Mouse (Mus musculus): ENCODE measurements around the gene Hip1. TPM values are rescaled to one million over a fixed set of nuclear protein-coding genes. Genes with fewer than 3 reads are reported as not detected.
"Not testable (repeated sequence)": the region's sequence is repeated elsewhere in the genome, so short reads cannot be mapped to it uniquely, and the experiment has no call there.

The Hip1 gene
- total RNA-seq, 2 experiments from 2014 or later, result 44.4 TPM

GRCm38 (mm10) chr5:135371195-135371594 lies 173.7 kb downstream of the Hip1 start:
- DNase-seq (ENCODE audit: low spot score in 2 of 2), result no peak

- peak; percentile 88 to 92 for DNase-seq (ENCODE audit: low spot score in 2 of 2)
Observed at GRCm38 (mm10) chr5:135369787-135370654, 174.9 kb downstream of the Hip1 start, which contains the start of gene Nsun5. TSS of gene Nsun5 (plus strand) at chr5:135369953.

GRCm38 (mm10) chr5:135369196-135369595 lies 175.7 kb downstream of the Hip1 start:
- not testable (repeated sequence) for DNase-seq (ENCODE audit: low spot score in 2 of 2)

GRCm38 (mm10) chr5:135368312-135368711 lies 176.6 kb downstream of the Hip1 start:
- DNase-seq (ENCODE audit: low spot score in 2 of 2), result no peak

GRCm38 (mm10) chr5:135367841-135368240 lies 177.1 kb downstream of the Hip1 start:
- DNase-seq (ENCODE audit: low spot score in 2 of 2), result no peak

DNA sequence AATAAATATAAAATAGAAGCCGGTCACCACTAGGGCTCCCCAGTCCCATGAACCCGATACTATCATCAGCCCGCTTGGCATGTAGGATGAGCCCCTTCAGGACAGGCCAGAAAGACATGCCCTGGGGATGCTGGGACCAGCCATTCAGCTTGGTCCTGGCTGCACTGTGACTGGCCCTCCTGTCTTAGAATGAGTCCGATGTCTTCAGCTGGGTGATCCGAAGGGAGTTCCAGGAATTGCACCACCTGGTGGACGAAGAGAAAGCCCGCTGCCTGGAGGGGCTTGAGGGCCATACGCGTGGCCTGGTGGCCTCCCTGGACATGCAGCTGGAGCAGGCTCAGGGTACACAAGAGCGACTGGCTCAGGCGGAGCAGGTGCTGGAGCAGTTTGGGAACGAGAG lies 181.4 kb downstream of the Hip1 start:
- no peak for DNase-seq (ENCODE audit: low spot score in 2 of 2)

- DNase-seq (ENCODE audit: low spot score in 2 of 2), result no peak
Observed at GRCm38 (mm10) chr5:135362572-135362971, 182.3 kb downstream of the Hip1 start.

- DNase-seq (ENCODE audit: low spot score in 2 of 2), result no peak
Observed at GRCm38 (mm10) chr5:135359772-135360171, 185.1 kb downstream of the Hip1 start.

DNA sequence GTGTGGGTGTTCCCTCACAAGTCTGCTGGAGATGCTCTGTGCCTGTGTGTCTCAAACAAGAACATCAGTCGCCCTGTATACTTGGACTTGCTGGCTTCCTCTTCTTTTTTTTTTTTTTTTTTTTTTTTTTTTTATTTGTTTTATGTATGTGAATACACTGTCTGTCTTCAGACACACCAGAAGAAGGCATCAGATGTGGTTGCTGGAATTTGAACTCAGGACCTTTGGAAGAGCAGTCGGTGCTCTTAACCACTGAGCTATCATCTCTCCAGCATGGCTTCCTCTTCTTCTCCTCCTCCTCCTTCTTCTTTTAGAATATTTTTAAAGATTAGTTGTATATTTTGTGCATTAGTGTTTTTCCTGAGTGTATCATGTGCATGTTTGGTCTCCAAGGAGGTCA lies 187.4 kb downstream of the Hip1 start:
- DNase-seq (ENCODE audit: low spot score in 2 of 2), result peak; percentile 45 to 60

Small RNA genes within 50 kb of the gene (microRNA-seq; reads per million reads assigned to microRNA genes)
- 1.6 reads per million for gene Mir7033

Other genes with a start within 250 kb of the Hip1 start
- gene Fkbp6, start 195.1 kb downstream of the Hip1 start, total RNA-seq (2021), result under 1 TPM; 0.23 to 0.48 TPM
- gene Trim50, start 191.8 kb downstream of the Hip1 start, total RNA-seq (2021), result under 1 TPM in 1 of 2 experiments, not detected in 1; 0.20 TPM
- gene Nsun5, start 175.2 kb downstream of the Hip1 start, total RNA-seq (2021), result 10 to 100 TPM; 23.9 to 24.9 TPM
- gene Pom121, start 150.6 kb downstream of the Hip1 start, total RNA-seq (2021), result 10 to 100 TPM; 35.9 to 40.7 TPM
- not detected for gene Ccl26, start 18.4 kb upstream of the Hip1 start, total RNA-seq (2021)
- 1 to 10 TPM; 2.4 to 3.0 TPM for gene Ccl24, start 27.9 kb upstream of the Hip1 start, total RNA-seq (2021)
- gene Rhbdd2, start 87.5 kb upstream of the Hip1 start, total RNA-seq (2021), result 10 to 100 TPM; 54.4 to 55.1 TPM
- gene Por, start 124.9 kb upstream of the Hip1 start, total RNA-seq (2021), result 100 to 1,000 TPM; 168 to 190 TPM
- 10 to 100 TPM; 46.8 to 53.9 TPM for gene Tmem120a, start 199.3 kb upstream of the Hip1 start, total RNA-seq (2021)
- gene Styxl1, start 233.3 kb upstream of the Hip1 start, total RNA-seq (2021), result 1 to 10 TPM; 1.6 to 1.7 TPM
- 100 to 1,000 TPM; 433 to 459 TPM for gene Mdh2, start 233.4 kb upstream of the Hip1 start, total RNA-seq (2021)